Mouse (Mus musculus): ENCODE measurements around the gene B4galt5.

The B4galt5 gene

DNA sequence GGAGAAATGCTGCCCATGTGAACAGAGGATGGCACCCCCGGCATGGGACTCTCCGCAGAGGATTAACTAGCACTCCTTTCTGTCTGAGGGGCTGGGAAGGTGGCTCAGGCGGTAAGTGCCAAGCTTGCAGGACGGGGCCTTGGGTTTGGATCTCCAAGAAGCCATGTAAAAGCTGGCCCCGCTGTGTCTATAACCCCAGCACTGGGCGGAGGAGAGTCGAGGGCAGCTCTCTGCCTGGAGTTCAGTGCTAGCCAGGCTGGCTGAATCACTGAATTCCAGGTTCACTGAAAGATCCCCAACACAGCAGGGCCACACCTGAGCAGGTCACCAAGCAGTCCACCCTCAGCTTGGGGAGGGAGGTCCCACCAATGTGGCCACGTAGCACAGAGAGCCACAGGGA, 45.8 kb downstream of the B4galt5 start:
- no peak for DNase-seq (ENCODE audit: low spot score)

DNA sequence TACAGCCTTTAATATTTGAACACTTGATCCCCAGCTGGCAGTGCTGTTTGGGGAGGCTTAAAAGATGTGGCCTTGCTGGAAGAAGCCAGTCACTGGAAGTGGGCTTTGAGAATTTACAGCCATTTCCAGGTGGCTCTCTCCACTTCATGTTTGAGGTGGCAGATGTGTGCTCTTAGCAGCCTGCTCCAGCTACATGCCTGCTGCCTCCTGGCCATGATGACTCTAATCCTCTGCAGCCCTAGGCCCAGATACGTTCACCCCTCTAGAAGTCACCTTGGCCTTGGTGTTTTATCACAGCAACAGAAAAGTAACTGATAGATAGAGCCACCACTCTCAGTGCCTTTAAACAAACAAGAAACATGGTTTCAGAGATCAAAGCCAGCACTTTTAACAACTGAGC, 46.3 kb downstream of the B4galt5 start:
- DNase-seq (ENCODE audit: low spot score), result no peak

DNA sequence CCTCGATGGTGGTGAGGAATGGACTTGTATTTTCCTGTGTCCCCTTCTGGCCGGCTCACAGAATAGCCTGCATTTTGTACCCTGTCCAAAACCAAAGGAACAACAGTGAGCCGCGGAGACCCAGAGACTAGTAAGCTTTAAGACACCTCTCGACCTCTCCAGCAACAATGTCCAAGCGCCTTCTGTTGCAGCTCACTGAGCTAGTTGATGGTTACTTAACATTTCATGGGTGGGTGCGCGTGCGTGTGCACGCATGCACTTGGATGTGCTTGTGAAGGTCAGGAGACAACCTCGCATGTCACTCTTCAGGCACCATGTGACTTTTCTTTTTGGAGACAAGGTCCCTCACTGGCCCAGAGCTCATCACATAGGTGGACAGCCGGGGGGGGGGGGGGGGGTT, 47.0 kb downstream of the B4galt5 start:
- DNase-seq (ENCODE audit: low spot score), result no peak

DNA sequence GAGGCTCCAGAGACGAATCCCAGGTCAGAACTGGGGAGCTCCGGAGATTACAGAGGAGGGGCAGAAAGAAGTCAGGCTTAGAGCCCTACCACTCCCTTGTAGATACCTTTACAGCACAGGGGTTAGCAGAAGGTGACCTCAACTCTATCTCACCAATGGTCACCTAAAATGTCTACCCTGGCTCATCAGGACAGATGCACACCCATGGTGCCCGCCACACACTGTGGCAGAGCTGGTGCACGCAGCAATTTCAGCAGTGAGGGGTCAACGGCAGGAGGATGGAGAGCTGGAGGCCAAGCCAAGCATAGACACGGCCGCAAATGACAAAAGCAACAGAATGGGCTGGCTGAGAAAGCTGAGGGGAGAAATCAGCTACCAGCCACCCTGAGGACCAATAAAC, 47.4 kb downstream of the B4galt5 start:
- DNase-seq (ENCODE audit: low spot score), result no peak

DNA sequence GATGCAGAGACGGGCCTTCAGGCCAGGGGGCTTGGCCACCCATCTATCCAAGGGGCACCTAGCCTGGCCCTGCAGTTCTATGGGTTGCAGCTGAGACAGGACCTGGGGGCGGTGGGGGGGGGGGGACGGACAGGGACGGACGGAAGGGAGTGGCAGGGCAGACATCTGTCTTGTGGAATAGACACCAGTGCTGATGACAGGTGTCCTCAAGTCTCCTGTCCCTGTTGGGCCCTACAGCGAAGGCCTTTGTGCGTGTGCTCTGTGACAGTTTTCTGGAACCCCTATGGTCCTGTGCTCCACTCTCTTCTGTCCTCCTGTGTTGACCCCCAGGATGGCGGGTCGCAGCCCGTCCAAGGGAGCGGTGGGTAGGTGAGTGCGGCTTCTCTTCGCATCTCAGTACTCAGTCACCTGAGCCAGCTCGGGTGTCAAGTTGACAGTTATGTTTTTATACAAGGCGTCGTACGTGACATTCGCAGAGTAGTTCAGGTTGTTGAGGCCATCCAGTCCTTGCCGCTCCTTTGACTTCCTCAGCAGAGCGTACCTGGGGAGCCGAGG, 48.0 kb downstream of the B4galt5 start:
- no peak for DNase-seq (ENCODE audit: low spot score)

DNA sequence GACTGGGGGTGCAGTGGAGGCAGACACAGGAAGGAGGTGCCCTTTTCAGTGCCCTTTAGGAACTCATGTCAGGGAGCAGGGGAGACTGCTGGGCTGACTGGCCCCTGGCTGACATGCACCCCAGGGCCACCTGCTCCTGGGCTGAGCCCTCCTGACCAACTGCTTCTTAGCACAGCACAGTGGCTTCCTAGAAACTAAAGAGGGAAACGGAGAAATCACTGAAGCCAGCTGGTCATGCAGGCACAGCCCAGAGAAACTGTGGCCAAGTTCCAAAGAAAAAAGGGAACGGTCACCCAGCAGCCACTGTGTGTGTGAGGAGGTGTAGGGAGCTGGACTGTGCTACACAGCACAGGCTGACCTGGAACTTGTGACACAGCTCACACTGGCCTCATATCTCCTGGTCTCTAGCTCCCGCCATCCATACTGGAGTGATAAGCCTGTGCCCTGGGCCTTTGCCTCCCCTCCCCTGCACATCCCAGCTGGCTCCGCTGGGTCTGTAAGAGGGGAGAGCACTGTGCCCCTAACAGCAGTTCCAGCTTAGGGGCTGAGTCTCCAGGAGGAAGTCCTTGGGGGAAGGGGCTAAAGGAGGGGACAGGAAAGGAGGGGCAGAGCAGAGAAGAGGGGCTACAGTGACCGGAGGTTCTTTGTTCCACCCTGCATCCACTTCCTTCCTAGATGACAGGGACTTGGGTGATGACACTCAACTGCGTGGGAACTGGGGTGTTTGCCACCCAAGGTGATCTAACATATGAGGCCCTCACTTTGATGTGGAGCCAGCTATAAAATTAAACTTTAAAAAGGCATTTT, 48.9 kb downstream of the B4galt5 start:
- DNase-seq (ENCODE audit: low spot score), result peak; percentile 41

DNA sequence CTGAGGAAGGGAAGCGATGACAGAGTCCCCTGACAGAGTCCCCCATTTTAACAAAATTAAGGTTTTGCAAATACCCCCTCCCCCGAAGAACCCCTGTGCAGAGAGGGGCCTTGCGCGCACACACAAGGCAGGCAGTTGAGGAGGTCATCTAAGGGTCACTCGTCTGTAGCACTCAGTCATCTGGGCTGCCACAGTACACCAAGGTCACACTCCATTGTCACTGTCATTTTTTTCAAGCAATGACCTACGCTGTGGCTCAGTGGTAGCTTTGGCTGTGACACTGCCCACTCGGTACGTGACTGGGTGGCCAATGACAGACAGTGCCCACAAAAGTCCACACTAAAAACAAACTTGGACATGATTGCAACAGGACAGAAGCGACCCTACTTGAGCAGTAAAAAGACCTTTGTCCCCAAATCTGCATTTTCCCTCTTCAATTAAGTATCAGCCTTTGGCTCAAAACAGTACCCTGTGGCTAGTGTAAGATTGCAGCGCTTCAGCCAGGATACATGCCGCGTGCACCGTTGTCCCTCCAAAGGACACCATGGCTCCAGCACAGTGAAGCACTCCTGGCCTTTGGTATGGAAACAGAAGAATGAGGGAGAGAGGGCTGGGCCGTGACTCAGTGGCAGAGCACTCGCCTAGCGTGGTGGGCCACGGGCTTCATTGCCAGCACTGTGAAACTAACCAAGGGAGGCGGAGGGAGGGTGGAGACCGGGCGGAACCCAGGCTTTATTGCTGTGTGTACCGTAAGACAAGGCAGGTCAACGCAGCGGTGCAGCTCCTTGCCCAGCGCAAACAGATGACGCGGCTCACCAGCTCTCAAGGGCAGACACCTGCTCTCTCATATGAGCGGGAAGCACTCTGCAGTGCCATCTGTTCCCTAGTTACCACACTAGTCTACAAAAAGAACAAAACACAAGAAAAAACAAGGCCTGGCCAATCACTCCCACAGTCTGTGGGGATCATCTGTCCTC, 50.0 kb downstream of the B4galt5 start:
- peak; percentile 31 for DNase-seq (ENCODE audit: low spot score)

DNA sequence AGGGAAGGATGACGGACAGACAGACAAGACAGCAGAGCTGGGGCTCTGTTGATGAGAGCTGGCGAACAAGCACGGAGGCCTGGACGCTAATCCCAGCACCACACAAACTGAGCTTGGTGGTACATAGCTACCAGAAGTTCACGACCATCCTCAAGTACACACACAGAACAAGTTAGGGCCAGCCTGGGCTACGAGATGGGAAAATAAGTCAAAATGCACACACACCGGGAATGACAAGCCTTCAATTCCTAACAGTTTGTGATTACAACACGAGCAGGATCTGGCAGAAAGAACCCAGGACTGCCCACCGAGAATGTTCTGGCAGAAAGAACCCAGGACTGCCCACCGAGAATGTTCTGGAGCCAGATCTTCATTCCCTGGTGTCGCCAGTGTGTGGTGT, 51.0 kb downstream of the B4galt5 start:
- no peak for DNase-seq (ENCODE audit: low spot score)

DNA sequence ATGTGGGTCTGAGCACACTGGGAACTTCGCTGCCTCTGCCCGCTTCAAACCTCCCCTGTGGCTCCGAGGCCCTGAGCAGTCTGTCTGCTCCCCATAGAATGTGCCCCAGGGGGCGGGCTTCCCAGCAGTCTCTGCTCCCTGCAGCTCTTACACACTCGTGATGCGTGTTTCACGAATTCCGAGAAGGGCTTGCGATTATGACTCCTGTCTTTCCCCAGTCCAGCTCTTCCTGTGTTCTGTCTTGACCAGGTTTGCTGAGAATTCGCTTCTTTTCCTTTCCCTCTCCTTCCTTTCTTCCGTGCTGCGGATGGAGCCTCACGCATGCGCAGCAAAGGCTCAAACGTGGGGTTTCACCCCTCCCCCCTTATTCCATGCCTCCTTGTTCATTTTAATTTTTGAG, 54.1 kb downstream of the B4galt5 start:
- DNase-seq (ENCODE audit: low spot score), result no peak

DNA sequence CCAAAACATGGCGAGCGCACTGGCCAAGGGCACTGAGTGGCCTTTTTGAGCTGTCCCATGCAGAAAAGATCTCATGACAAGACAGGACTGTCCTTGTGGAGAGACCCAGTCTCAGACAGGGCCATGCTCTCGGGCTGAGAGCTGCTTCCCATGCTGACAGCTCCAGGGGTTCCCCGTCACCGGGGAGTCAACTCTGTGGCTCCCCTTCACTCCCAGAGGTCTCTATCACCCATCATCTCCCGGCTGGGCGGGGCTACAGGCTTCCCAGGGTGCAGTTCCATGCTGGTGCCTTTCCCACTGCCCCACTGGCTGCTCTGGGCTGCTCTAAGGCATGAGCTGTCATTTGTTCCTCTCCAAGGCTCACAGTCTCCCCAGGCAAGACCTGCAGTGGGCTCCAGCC, 54.8 kb downstream of the B4galt5 start:
- DNase-seq (ENCODE audit: low spot score), result no peak

DNA sequence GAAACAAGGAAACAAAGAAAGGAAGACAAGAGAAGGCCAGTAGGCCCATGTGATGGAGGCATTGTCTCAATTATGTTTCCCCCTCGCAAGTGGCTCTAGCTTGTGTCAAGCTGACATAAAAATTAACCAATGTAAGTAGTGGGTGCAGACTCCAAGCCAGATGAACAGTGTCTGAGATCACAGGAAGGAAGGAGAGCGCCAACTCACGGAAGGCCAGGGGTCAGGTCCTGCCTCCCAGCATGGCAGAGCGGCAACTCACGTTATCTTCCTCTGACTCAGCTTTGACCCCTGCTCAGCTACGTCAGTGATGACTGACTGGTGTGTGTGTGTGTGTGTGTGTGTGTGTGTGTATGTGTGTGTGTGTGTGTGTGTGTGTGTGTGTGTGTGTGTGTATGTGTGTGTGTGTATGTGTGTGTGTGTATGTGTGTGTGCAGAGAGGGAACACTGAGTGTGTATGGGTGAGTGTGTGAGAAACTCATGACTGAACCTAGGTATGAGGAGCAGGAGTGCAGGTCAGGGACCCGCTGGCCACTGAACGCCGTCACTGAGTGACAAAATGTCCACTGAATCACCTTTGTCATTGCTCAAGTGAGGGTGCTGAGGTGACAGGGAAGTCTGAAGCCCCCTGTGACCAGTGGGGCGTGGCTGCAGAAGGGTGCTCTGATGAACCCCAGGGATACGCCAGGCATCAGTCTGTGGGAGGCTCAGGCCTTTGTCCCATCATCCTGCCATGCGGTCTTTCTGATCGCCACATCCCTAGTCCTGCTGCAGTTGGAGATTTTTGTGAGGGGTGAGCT, 55.5 kb downstream of the B4galt5 start:
- no peak for DNase-seq (ENCODE audit: low spot score)

DNA sequence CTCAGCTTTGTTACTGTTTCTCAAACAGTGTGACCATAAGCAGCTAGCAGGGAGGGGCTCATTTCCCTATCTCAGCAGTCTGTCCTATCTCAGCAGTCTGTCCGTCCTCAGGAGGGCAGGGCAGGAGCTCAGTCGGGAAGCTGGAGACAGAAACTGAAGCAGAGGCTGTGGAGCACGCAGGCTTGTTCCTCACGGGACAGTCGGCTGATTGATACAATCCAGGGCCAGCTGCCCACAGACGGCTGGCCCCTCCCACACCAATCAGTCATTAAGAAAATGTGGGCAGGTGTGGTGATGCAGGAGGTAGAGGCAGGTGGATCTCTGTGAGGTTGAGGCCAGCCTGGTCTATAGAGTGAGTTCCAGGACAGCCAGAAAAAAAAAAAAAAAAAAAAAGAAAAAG, 56.1 kb downstream of the B4galt5 start:
- no peak for DNase-seq (ENCODE audit: low spot score)

DNA sequence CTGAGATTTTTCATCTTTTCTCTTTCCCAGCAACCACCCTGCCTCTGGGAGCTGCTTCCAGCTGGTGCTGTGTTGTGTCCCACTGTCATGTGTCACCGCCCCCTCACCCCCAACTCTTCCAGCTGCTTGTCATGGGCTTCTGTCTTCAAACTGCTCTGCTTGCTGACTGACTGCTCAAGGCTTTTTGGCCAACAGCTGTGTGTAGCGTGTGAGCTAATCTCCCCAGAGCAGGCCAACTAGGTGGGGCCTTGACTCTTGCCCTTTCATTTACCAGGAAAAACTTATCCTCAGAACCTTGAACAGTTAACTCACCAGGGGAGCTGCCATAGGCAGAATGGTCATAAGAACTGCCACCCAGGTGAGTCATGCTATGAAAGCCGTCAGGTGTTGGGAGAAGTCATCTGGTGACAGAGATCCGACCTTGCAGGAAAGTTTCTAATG, 56.8 kb downstream of the B4galt5 start:
- DNase-seq (ENCODE audit: low spot score), result no peak

DNA sequence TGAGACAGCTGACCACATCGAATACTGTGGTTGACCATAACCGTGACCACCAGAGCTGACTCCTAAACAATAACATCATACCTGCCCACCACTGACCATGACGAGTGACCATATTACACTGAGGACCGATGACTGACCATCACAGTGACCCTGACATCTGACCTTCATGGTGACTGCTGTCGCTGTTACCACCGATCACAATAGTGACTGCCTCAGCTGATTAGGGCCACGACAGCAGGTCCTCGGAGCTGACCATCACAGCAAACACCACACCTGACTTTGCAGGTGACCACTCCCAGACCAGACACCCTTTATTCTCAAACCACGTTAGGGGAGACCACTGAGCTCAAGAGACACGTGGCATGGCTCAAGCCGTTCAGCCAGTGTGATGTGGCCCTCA, 57.3 kb downstream of the B4galt5 start:
- no peak for DNase-seq (ENCODE audit: low spot score)

DNA sequence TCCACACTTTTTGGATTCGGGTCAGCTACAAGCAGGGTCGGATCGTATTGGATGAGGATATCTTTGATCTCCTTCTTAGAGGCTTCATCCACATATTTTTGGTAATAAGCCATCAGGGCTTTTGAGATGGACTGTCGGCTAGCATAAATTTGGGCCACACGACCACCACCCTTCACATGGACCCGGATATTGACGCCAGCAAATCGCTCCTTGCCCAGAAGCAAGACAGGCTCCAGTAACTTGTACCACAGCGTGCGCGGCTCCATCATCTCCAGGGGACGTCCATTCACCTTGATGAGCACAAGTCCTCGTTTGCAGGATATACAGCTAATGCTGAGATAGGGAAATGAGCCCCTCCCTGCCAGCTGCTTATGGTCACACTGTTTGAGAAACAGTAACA, 67.5 kb downstream of the B4galt5 start:
- no peak for DNase-seq (ENCODE audit: low spot score)

DNA sequence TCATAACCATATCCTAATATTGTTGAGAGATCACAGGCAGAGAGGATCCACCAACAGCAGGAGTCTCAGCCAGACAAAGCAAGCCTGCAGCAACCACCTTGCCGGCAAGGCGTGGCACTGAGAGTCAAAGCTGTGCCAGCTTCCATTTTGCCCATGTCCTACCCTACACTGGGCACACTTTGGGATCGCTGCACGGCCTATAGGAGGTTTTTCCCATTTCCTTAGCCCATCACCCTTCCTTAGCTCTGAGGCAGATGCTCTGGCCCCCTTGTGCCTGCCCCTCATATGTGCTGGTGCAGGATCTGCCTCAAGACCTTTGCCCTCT, 68.0 kb downstream of the B4galt5 start:
- DNase-seq (ENCODE audit: low spot score), result no peak

DNA sequence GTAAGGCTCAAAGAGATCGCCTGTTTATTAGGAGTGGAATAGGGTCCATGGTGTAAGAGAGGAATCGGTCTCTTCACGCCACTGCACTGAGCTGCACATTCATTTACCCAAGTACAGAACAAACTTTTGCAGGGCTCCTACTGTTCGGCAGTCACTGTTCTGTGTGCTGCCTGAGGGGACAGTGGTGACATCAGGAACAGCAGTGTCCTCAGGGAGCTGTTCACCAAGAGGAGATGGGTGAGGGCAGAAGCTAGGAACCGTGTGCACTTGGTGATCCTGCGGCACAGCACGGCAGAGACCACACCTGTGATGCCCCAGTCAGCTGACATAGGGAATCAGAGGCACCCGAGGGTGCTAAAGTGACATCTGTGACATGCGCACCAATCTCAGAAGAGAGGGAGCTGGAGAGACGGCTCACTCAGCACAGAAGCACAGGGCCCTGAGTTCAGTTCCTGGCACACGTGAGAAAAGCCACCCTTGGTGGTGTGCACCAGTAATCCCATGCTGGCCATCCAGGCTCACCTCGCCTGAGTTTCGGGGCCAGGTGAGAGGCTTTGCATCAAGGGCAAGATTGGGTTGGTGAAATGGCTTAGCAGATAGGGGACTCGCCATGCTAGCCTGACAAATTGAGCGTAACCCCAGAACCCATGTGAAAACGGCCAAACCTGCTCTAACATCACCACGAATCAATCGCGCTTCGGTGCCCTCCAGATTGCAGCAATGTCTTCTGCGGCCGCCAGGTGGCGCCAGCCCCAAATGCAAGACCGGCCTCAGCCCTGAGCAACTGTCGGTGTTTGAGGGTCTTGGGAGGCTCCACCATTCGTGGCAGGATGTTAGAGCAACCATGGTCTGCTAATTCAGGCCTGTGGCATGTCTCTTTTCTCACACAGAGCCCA, 68.6 kb downstream of the B4galt5 start:
- DNase-seq (ENCODE audit: low spot score), result peak; percentile 85

DNA sequence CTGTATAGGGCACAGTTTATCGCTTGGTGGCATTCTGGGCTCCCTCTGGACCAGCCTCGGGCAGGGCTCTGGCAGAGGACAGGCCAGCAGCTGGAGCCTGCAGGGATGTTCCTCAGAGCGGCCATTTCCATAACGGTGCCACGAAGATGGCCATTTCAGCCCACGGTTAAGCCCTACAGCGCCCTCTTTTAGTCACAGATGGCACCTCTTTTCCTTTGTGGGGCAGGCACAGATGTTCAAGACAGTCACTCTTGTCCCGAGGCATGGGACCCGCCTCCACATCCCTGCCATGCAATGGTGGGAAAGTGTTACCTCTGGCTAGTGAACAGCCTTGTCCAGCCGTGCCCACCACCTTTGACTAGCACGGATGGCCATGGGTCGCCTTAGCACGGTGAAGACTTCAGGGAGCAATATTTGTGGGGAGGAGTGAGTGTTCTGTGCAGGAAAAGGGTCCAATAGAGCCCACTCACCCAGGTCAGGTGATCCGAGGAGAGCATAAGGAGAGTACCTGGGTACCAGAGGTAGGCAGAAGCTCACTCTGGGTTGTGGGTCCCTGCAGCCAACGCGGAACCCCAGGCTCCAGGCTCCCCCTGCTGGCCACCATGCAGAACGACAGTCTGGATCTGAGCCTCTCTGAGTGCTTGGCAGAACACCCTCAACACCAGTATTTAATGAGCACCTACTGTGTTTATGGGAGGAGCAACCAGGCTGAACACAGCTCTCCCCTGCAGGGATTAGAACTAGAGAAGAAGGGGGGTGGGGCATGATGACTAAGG, 70.0 kb downstream of the B4galt5 start:
- DNase-seq (ENCODE audit: low spot score), result peak; percentile 77

DNA sequence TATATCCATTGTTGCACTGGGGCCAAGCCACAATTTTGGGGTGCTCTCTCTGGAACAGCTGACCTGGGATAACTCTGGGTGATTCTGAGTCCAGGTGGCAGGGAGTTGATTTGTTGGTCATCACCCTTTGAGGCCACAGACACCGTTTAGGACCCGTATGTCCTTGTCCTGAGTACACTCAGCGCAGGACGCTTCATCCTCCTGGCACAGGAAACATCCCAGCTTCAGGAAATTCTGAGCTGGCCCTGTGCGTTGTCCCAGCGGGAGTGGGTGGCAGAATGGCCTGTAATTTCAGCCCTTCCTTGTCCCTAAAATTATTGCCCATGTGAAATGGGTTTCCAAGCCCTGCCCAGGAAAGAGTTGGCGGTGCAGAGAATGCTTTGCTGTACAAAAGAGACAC, 71.0 kb downstream of the B4galt5 start:
- DNase-seq (ENCODE audit: low spot score), result no peak

DNA sequence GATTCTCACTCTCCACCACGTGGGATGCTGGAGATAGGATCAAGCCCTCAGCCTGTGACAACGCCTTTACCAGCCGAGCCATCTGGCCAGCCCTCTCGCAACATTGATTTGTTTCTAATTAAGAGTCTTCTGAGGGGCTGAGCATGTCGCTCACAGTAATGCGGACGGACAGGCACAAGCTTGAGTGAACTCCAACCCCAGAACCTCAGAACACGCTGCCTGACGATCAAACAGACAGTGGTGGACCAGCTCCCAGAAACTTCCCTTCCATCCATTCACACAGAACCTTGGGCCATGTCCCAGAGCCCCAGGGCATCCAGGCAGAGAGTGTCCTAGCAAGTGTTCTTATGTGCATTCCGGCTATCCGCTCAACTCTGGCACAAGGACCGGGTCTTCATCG, 72.0 kb downstream of the B4galt5 start:
- DNase-seq (ENCODE audit: low spot score), result peak; percentile 80
